Mouse (Mus musculus) kidney, adult 2 months (tissue): Measurements from ENCODE around the gene Cd36. TPM values are rescaled to one million over a fixed set of nuclear protein-coding genes. Genes with fewer than 3 reads are reported as not detected.

Experiments
- DNase-seq: peaks from one replicate; pipeline ENCODE4 v3.0.0; 2021
- H3K27ac ChIP-seq: fragments of 200-500 bp; 2 replicates; pipeline ENCODE4 v1.5.1; 2012; ENCODE audit warnings: low read depth, low read length, control low read depth, inconsistent platforms; ENCODE audit not compliant: insufficient read depth
- H3K27me3 ChIP-seq: fragments of 200-500 bp; replicated peaks from 2 replicates; pipeline ENCODE4 v1.6.1; 2012; ENCODE audit warnings: mild to moderate bottlenecking, moderate library complexity, low read length, inconsistent platforms; ENCODE audit not compliant: control insufficient read depth, insufficient read depth
- H3K36me3 ChIP-seq: fragments of 200-500 bp; 2 replicates; pipeline ENCODE4 v1.6.1; 2012; ENCODE audit warnings: mild to moderate bottlenecking, moderate library complexity, low read length, inconsistent platforms; ENCODE audit not compliant: control insufficient read depth, insufficient read depth
- H3K4me1 ChIP-seq: fragments of 200-500 bp; 2 replicates; pipeline ENCODE4 v1.6.1; 2011; ENCODE audit warnings: low read length; ENCODE audit not compliant: control insufficient read depth, insufficient read depth
- H3K4me3 ChIP-seq: fragments of 200-500 bp; 2 replicates; pipeline ENCODE4 v1.5.1; 2011; ENCODE audit warnings: mild to moderate bottlenecking, low read depth, low read length, control low read depth; ENCODE audit not compliant: insufficient read depth
- CTCF ChIP-seq: fragments of 200-500 bp; conservative IDR thresholded peaks from 2 replicates; pipeline ENCODE4 v1.5.1; 2011; ENCODE audit warnings: low read depth, mild to moderate bottlenecking, control low read depth, low read length, moderate library complexity, mixed read lengths; ENCODE audit not compliant: insufficient read depth, insufficient read length
- POLR2A ChIP-seq: fragments of 200-500 bp; IDR thresholded peaks from one replicate; pipeline ENCODE4 v1.6.1; 2011; ENCODE audit warnings: low read depth, low read length, control low read depth
- WGBS: fragments of 180-500 bp; shearing (Covaris S2); methylation state at CpG from one replicate; pipeline ENCODE4 v1.1.7; 2018; 5-methylcytosine and 5-hydroxymethylcytosine counted together
- polyA plus RNA-seq: library from polyadenylated mRNA; depleted of rRNA; stranded (reverse); fragments of >200 nt; gene quantifications from 2 replicates; pipeline ENCODE4 v1.2.3, GENCODE M21; 2012

Gene Cd36
- polyA plus RNA-seq, 1 experiment = 43.8 TPM

GRCm38 (mm10) chr5:17883357-17883875 lies 5.2 kb downstream of the Cd36 start:
- no peak for DNase-seq
- no peaks in the 10 kb centered on the region for H3K36me3 ChIP-seq
- no peak overlapping the region for H3K27ac ChIP-seq
- no peak overlapping the region for H3K4me3 ChIP-seq
- WGBS = 68% methylated on average over 3 of the region's 3 CpGs
- H3K4me1 ChIP-seq = no peaks in the 10 kb centered on the region
- no peaks in the 10 kb centered on the region for H3K27me3 ChIP-seq
- TF ChIP-seq CTCF (no peak), POLR2A (no peak)

- WGBS = 82% methylated on average over 2 of the region's 2 CpGs
- H3K27ac ChIP-seq = no peak overlapping the region
- TF ChIP-seq CTCF = no peak
- TF ChIP-seq POLR2A = no peak
- peaks cover 5% of the 10 kb centered on the region for H3K4me1 ChIP-seq
- H3K36me3 ChIP-seq = no peaks in the 10 kb centered on the region
- no peaks in the 10 kb centered on the region for H3K27me3 ChIP-seq
- H3K4me3 ChIP-seq = no peak overlapping the region
- DNase-seq = no peak
These were observed 7.1 kb downstream of the Cd36 start for GRCm38 (mm10) chr5:17881542-17881896.

GRCm38 (mm10) chr5:17880799-17881541 lies 7.6 kb downstream of the Cd36 start:
- Histone ChIP-seq H3K36me3 (no peaks in the 10 kb centered on the region), H3K27me3 (no peaks in the 10 kb centered on the region), H3K27ac (no peak overlapping the region), H3K4me1 (peaks cover 5% of the 10 kb centered on the region), H3K4me3 (no peak overlapping the region)
- no peak for TF ChIP-seq POLR2A
- TF ChIP-seq CTCF = no peak
- 60% methylated on average over 4 of the region's 4 CpGs for WGBS
- no peak for DNase-seq

GRCm38 (mm10) chr5:17879924-17880323 lies 8.7 kb downstream of the Cd36 start:
- TF ChIP-seq POLR2A (no peak), CTCF (no peak)
- H3K4me3 ChIP-seq = no peak overlapping the region
- H3K27ac ChIP-seq = no peak overlapping the region
- no peaks in the 10 kb centered on the region for H3K27me3 ChIP-seq
- peaks cover 5% of the 10 kb centered on the region for H3K4me1 ChIP-seq
- no peaks in the 10 kb centered on the region for H3K36me3 ChIP-seq
- WGBS = 84% methylated on average over 1 of the region's 1 CpGs
- no peak for DNase-seq

GRCm38 (mm10) chr5:17877044-17877443 lies 11.6 kb downstream of the Cd36 start:
- Histone ChIP-seq H3K4me3 (no peak overlapping the region), H3K36me3 (no peaks in the 10 kb centered on the region), H3K4me1 (peaks cover 5% of the 10 kb centered on the region), H3K27ac (peak overlapping the region; percentile 84), H3K27me3 (no peaks in the 10 kb centered on the region)
- TF ChIP-seq POLR2A (no peak), CTCF (no peak)
- no peak for DNase-seq
- WGBS = 57% methylated on average over 7 of the region's 7 CpGs

- peak; percentile 86 for DNase-seq
- no peak for TF ChIP-seq POLR2A
- Histone ChIP-seq H3K27ac (peak overlapping the region; percentile 84), H3K36me3 (no peaks in the 10 kb centered on the region), H3K27me3 (no peaks in the 10 kb centered on the region), H3K4me1 (peaks cover 5% of the 10 kb centered on the region), H3K4me3 (no peak overlapping the region)
- WGBS = 33% methylated on average over 3 of the region's 3 CpGs
These were observed 12.0 kb downstream of the Cd36 start for GRCm38 (mm10) chr5:17876637-17877036.

- H3K4me1 ChIP-seq = peaks cover 5% of the 10 kb centered on the region
- no peak overlapping the region for H3K4me3 ChIP-seq
- no peak overlapping the region for H3K27ac ChIP-seq
- no peaks in the 10 kb centered on the region for H3K27me3 ChIP-seq
- WGBS = 57% methylated on average over 2 of the region's 2 CpGs
- no peak for TF ChIP-seq POLR2A
- TF ChIP-seq CTCF = no peak
- H3K36me3 ChIP-seq = no peaks in the 10 kb centered on the region
- no peak for DNase-seq
These were observed 14.3 kb downstream of the Cd36 start for GRCm38 (mm10) chr5:17874335-17874734.

- no peak for DNase-seq
- TF ChIP-seq POLR2A (no peak), CTCF (no peak)
- Histone ChIP-seq H3K4me1 (no peaks in the 10 kb centered on the region), H3K36me3 (no peaks in the 10 kb centered on the region), H3K27me3 (no peaks in the 10 kb centered on the region), H3K27ac (no peak overlapping the region), H3K4me3 (no peak overlapping the region)
These were observed 23.2 kb downstream of the Cd36 start for GRCm38 (mm10) chr5:17865432-17865831.
